Mouse (Mus musculus) midbrain, embryonic 12.5 days (tissue): ENCODE measurements around the gene Tlnrd1. TPM values are rescaled to one million over a fixed set of nuclear protein-coding genes. Genes with fewer than 3 reads are reported as not detected.

Experiments used
- polyA plus RNA-seq: library from polyadenylated mRNA; unstranded; fragments of >200 nt; fragmentation: Nextera tagmentation; extraction: Ambion mirVana; gene quantifications from 2 replicates; pipeline ENCODE4 v1.2.1, GENCODE M21; 2016

Tlnrd1 gene
- polyA plus RNA-seq, 1 experiment from 2014 or later: 15.9 TPM

Other genes with a start within 250 kb of the Tlnrd1 start
- gene Il16, start 138.6 kb downstream of the Tlnrd1 start, polyA plus RNA-seq: 1.1 and 1.4 TPM in 2 replicates
- not detected in 2 replicates for gene Cfap161, start 89.4 kb downstream of the Tlnrd1 start, polyA plus RNA-seq
- 80.6 and 85.1 TPM in 2 replicates for gene Mesd, start 161 bp upstream of the Tlnrd1 start, polyA plus RNA-seq
- gene Cemip, start 202.2 kb upstream of the Tlnrd1 start, polyA plus RNA-seq: 0.85 and 1.8 TPM in 2 replicates